Mouse (Mus musculus) kidney, embryonic 16.5 days (tissue): ENCODE data around the gene Myh7b. TPM values are rescaled to one million over a fixed set of nuclear protein-coding genes. Genes with fewer than 3 reads are reported as not detected.

ENCODE experiments used
- ATAC-seq: fragments of 200-750 bp; cut with Nextera tagmentation; 2 replicates; pipeline ENCODE4 v1.8.0; 2017; ENCODE audit warnings: moderate TSS enrichment; ENCODE audit not compliant: low FRiP score, low TSS enrichment
- H3K27ac ChIP-seq: fragments of 300-500 bp; sonication (generic); 2 replicates; pipeline ENCODE4 v1.5.1; 2014; ENCODE audit warnings: low read length
- H3K27me3 ChIP-seq: fragments of 300-500 bp; sonication (generic); 2 replicates; pipeline ENCODE4 v1.6.1; 2014; ENCODE audit warnings: low read length, control low read depth, mixed read lengths; ENCODE audit not compliant: insufficient read depth
- H3K36me3 ChIP-seq: fragments of 300-500 bp; sonication (generic); 2 replicates; pipeline ENCODE4 v1.6.1; 2014; ENCODE audit warnings: low read length, control low read depth, mixed read lengths; ENCODE audit not compliant: insufficient read depth
- H3K4me1 ChIP-seq: fragments of 300-500 bp; sonication (generic); 2 replicates; pipeline ENCODE4 v1.6.1; 2014; ENCODE audit warnings: low read length, control low read depth, mixed read lengths; ENCODE audit not compliant: insufficient read depth
- H3K4me2 ChIP-seq: fragments of 300-500 bp; sonication (generic); replicated peaks from 2 replicates; pipeline ENCODE4 v1.6.1; 2014; ENCODE audit warnings: low read depth, low read length
- H3K4me3 ChIP-seq: fragments of 300-500 bp; sonication (generic); 2 replicates; pipeline ENCODE4 v1.5.1; 2014; ENCODE audit warnings: mild to moderate bottlenecking, low read length
- H3K9ac ChIP-seq: fragments of 300-500 bp; sonication (generic); replicated peaks from 2 replicates; pipeline ENCODE4 v1.6.1; 2014; ENCODE audit warnings: low read length
- H3K9me3 ChIP-seq: fragments of 300-500 bp; sonication (generic); 2 replicates; pipeline ENCODE4 v1.6.1; 2016; ENCODE audit warnings: low read length, control low read depth
- WGBS: fragments of 180-500 bp; shearing (Covaris S2); extraction: QIAGEN DNeasy Blood & Tissue Kit; methylation state at CpG from one replicate; pipeline ENCODE4 v1.1.7; 2014; 5-methylcytosine and 5-hydroxymethylcytosine counted together
- polyA plus RNA-seq: library from polyadenylated mRNA; unstranded; fragments of >200 nt; fragmentation: Nextera tagmentation; extraction: Ambion mirVana; gene quantifications from 2 replicates; pipeline ENCODE4 v1.2.1, GENCODE M21; 2015

Gene Myh7b
- polyA plus RNA-seq, 1 experiment from 2014 or later = 0.56 TPM

DNA sequence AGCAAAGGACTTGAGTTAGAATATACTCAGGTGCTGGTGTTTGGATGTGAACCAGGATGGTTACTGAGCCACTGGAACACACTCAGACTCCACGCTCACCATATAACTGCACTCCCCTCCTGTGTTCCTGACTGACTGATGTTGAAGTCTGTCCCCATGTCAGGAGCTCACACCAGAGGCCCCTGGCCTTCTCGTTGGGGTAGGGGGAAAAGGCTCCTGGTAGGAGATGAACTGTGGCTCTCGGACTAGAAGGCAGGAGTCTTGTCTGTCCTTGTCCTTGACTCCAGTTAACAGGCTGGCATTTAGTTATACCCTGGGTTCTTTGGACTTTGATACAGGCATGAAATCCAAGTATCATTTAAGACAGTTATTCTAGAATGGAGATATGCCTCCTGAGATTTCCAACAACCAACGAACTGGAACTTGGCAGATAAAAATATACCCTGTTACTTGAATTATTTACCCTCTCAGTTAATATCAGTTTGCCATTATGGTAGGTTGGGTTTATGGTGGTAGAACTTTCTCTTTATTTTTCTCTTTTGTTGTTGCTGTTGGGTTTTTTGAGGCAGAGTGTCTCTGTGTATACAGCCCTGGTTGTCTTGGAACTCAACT, 28.5 kb upstream of the Myh7b start:
- H3K4me2 ChIP-seq = no peak overlapping the region
- no peaks in the 10 kb centered on the region for H3K9me3 ChIP-seq
- no peaks in the 10 kb centered on the region for H3K4me1 ChIP-seq
- H3K27ac ChIP-seq = no peak overlapping the region
- H3K9ac ChIP-seq = no peak overlapping the region
- 74% methylated on average over 4 of the region's 4 CpGs for WGBS
- ATAC-seq = no peak
- H3K27me3 ChIP-seq = no peaks in the 10 kb centered on the region
- no peak overlapping the region for H3K4me3 ChIP-seq
- no peaks in the 10 kb centered on the region for H3K36me3 ChIP-seq

GRCm38 (mm10) chr2:155582996-155583395, 28.0 kb upstream of the Myh7b start:
- WGBS = 91% methylated on average over 5 of the region's 5 CpGs
- no peak overlapping the region for H3K27ac ChIP-seq
- H3K9me3 ChIP-seq = no peaks in the 10 kb centered on the region
- no peaks in the 10 kb centered on the region for H3K4me1 ChIP-seq
- no peak for ATAC-seq
- no peak overlapping the region for H3K4me2 ChIP-seq
- no peaks in the 10 kb centered on the region for H3K27me3 ChIP-seq
- no peak overlapping the region for H3K9ac ChIP-seq
- no peak overlapping the region for H3K4me3 ChIP-seq
- no peaks in the 10 kb centered on the region for H3K36me3 ChIP-seq

- no peak overlapping the region for H3K4me2 ChIP-seq
- 0 out of 2 replicates have a peak, but pooled peaks have one; percentile 36 for ATAC-seq
- H3K9ac ChIP-seq = no peak overlapping the region
- H3K4me1 ChIP-seq = no peaks in the 10 kb centered on the region
- H3K27me3 ChIP-seq = no peaks in the 10 kb centered on the region
- WGBS = 44% methylated on average over 5 of the region's 5 CpGs
- H3K36me3 ChIP-seq = no peaks in the 10 kb centered on the region
- H3K4me3 ChIP-seq = no peak overlapping the region
- no peak overlapping the region for H3K27ac ChIP-seq
- H3K9me3 ChIP-seq = no peaks in the 10 kb centered on the region
Measured at GRCm38 (mm10) chr2:155583927-155584530, 27.0 kb upstream of the Myh7b start.

GRCm38 (mm10) chr2:155585082-155585481, 25.9 kb upstream of the Myh7b start:
- no peak overlapping the region for H3K4me2 ChIP-seq
- no peaks in the 10 kb centered on the region for H3K36me3 ChIP-seq
- no peaks in the 10 kb centered on the region for H3K9me3 ChIP-seq
- H3K4me3 ChIP-seq = no peak overlapping the region
- no peak overlapping the region for H3K27ac ChIP-seq
- no peak overlapping the region for H3K9ac ChIP-seq
- WGBS = 86% methylated on average over 9 of the region's 9 CpGs
- no peaks in the 10 kb centered on the region for H3K27me3 ChIP-seq
- no peaks in the 10 kb centered on the region for H3K4me1 ChIP-seq
- no peak for ATAC-seq

DNA sequence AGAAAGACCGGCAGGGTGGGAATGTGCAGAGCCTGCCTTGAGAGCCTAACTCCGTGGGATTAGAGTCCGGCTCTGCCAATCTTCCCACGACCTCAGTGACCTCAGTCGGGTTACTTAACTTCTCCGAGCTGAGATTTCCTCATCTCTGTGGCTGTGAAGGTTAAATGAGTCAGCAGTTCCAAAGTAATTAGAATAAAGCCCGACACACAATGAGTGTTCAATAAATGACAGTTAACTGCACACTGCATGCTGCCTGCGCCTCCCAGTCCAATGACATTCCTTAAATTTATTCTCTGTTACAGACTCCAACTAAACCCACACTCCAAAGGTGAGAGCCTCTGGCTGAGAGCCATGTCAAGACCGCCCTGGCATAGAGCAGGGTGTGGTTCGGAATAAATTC, 25.5 kb upstream of the Myh7b start:
- Histone ChIP-seq H3K4me3 (no peak overlapping the region), H3K27me3 (no peaks in the 10 kb centered on the region), H3K9ac (no peak overlapping the region), H3K36me3 (no peaks in the 10 kb centered on the region), H3K27ac (no peak overlapping the region), H3K4me2 (no peak overlapping the region), H3K4me1 (no peaks in the 10 kb centered on the region), H3K9me3 (no peaks in the 10 kb centered on the region)
- 61% methylated on average over 10 of the region's 10 CpGs for WGBS
- no peak for ATAC-seq

DNA sequence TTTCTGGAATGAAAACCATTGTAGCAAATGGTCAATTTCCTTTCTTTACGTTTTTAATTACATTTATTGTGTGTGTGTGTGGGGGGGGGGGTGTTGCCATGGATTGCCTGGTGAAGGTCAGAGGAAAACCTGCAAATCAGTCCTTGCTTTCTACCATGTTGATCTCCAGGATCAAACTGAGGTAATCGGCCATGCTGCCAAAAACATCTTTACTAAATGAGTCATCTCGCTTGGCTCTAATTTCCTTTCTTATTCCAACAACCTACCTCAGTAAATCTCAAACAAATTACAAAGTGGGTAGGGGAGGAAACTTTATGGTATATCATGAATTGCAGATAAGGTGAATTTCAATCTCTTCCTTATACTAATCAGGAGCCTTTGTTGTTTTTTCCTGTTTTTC, 22.9 kb upstream of the Myh7b start:
- Histone ChIP-seq H3K27ac (no peak overlapping the region), H3K36me3 (no peaks in the 10 kb centered on the region), H3K4me2 (no peak overlapping the region), H3K9me3 (no peaks in the 10 kb centered on the region), H3K4me1 (peaks cover 11% of the 10 kb centered on the region), H3K9ac (no peak overlapping the region), H3K4me3 (no peak overlapping the region), H3K27me3 (no peaks in the 10 kb centered on the region)
- no peak for ATAC-seq
- WGBS = 66% methylated on average over 3 of the region's 3 CpGs

DNA sequence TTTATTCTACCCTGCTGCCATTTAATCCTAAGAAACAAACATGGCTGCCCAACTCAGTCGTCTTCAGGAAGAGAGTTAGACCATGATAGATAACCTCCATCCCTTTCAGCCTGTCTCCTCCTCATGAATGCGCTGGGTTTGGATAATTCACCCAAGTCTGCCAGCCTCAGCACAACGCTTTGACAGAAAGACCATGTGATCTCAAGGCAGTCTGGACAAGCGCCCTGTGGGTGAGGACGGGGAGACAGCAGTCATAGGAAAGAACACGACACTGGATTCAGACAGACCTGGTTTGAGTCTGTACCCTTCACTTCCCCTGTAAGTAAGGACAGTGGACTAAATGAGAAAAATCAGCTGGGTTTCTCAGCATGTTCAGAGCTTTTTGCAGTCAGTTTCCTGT, 21.5 kb upstream of the Myh7b start:
- H3K4me3 ChIP-seq = no peak overlapping the region

DNA sequence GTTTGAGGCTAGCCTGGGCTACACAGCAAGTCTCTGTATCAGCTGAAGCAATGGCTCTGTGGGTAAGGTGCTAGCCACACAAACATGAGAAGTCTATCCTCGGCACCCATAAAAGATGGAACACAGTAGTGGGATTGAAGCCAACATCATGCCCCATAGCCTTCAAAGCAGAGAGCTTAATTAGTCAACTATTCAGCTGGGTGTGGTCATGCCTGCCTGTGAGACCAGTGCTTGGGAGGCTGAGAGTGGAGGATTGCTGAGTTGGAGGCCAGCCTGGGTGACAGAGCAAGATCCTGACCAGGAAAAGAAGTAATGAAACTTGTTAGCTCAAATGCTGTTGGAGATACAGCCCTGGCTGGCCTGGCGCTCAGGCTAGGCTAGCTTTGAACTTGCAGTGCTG, 20.1 kb upstream of the Myh7b start:
- Histone ChIP-seq H3K27me3 (no peaks in the 10 kb centered on the region), H3K9ac (0 out of 2 replicates have a peak overlapping the region, but pooled peaks have one; percentile 82), H3K27ac (no peak overlapping the region), H3K4me2 (no peak overlapping the region), H3K36me3 (no peaks in the 10 kb centered on the region), H3K4me1 (peaks cover 11% of the 10 kb centered on the region), H3K9me3 (no peaks in the 10 kb centered on the region), H3K4me3 (no peak overlapping the region)
- ATAC-seq = no peak
- WGBS = 89% methylated on average over 2 of the region's 2 CpGs

More for the DNA sequence above, 21.5 kb upstream of the Myh7b start:
- H3K27ac ChIP-seq = no peak overlapping the region
- no peaks in the 10 kb centered on the region for H3K36me3 ChIP-seq
- peaks cover 11% of the 10 kb centered on the region for H3K4me1 ChIP-seq
- no peak overlapping the region for H3K4me2 ChIP-seq
- H3K27me3 ChIP-seq = no peaks in the 10 kb centered on the region
- no peak overlapping the region for H3K9ac ChIP-seq
- 79% methylated on average over 6 of the region's 6 CpGs for WGBS
- no peak for ATAC-seq
- H3K9me3 ChIP-seq = no peaks in the 10 kb centered on the region

DNA sequence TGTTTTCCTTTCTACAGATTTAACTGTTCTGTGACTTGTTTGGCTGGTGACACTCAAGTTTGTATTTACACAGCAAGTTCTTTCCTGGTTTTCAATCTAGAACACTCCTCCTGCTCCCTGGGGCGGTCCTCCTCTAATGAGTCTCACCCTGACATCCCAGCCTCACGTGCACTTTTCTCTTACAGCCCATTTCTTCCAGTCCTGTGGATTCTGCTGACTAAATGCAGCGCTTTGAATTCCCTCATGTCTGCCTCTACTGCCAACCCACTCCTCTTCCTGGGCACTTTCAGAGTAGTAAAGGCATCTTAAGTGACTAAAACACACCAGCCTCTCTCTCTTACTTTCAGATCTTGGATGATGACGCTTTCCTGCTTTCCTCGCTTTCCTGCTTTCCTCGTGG, 19.3 kb upstream of the Myh7b start:
- ATAC-seq = peak; percentile 10; the same call in 1 of the 2 replicates
- Histone ChIP-seq H3K27ac (peak overlapping the region; percentile 89), H3K4me3 (peak overlapping the region; percentile 67), H3K36me3 (no peaks in the 10 kb centered on the region), H3K27me3 (no peaks in the 10 kb centered on the region), H3K9ac (peak overlapping the region; percentile 82), H3K4me2 (peak overlapping the region; percentile 81), H3K4me1 (peaks cover 11% of the 10 kb centered on the region), H3K9me3 (no peaks in the 10 kb centered on the region)
- WGBS = 1% methylated on average over 6 of the region's 6 CpGs

GRCm38 (mm10) chr2:155592137-155592853, 18.7 kb upstream of the Myh7b start, which contains the start of gene Gss:
Gss (minus strand) TSS chr2:155592810.
- H3K36me3 ChIP-seq = no peaks in the 10 kb centered on the region

More at GRCm38 (mm10) chr2:155592137-155592853, 18.7 kb upstream of the Myh7b start, which contains the start of gene Gss:
- H3K4me1 ChIP-seq = peaks cover 11% of the 10 kb centered on the region
- WGBS = under 1% methylated on average over 53 of the region's 53 CpGs
- peak within 1 kb of the TSS; percentile 67 for H3K4me3 ChIP-seq
- H3K9ac ChIP-seq = peak within 1 kb of the TSS; percentile 82
- peak within 1 kb of the TSS; percentile 81 for H3K4me2 ChIP-seq
- peak; percentile 94 for ATAC-seq
- H3K27me3 ChIP-seq = no peaks in the 10 kb centered on the region
- peak within 1 kb of the TSS; percentile 89 for H3K27ac ChIP-seq
- H3K9me3 ChIP-seq = no peaks in the 10 kb centered on the region
